Mouse (Mus musculus) testis, adult 2 months (tissue): Measurements from ENCODE around the gene Slc35b4. TPM values are rescaled to one million over a fixed set of nuclear protein-coding genes. Genes with fewer than 3 reads are reported as not detected.

Source experiments
- H3K27ac ChIP-seq: fragments of 200-500 bp; 2 replicates; pipeline ENCODE4 v1.5.1; 2012; ENCODE audit warnings: low read depth, low read length; ENCODE audit not compliant: control insufficient read depth, insufficient read depth
- H3K27me3 ChIP-seq: fragments of 200-500 bp; 2 replicates; pipeline ENCODE4 v1.6.1; 2012; ENCODE audit warnings: mild to moderate bottlenecking, low read length, moderate library complexity; ENCODE audit not compliant: control insufficient read depth, insufficient read depth
- H3K36me3 ChIP-seq: fragments of 200-500 bp; 2 replicates; pipeline ENCODE4 v1.6.1; 2012; ENCODE audit warnings: mild to moderate bottlenecking, low read length; ENCODE audit not compliant: control insufficient read depth, insufficient read depth
- H3K4me1 ChIP-seq: fragments of 200-500 bp; 2 replicates; pipeline ENCODE4 v1.6.1; 2012; ENCODE audit warnings: low read length; ENCODE audit not compliant: control insufficient read depth, insufficient read depth
- H3K4me3 ChIP-seq: fragments of 200-500 bp; 2 replicates; pipeline ENCODE4 v1.5.1; 2012; ENCODE audit warnings: low read depth, mild to moderate bottlenecking, low read length, moderate library complexity, mixed read lengths; ENCODE audit not compliant: control insufficient read depth
- CTCF ChIP-seq: fragments of 200-500 bp; IDR thresholded peaks from 2 replicates; pipeline ENCODE4 v1.5.1; 2012; ENCODE audit warnings: low read depth, mild to moderate bottlenecking, inconsistent platforms, low read length, moderate library complexity; ENCODE audit not compliant: control insufficient read depth, insufficient read depth, insufficient replicate concordance
- POLR2A ChIP-seq: fragments of 200-500 bp; IDR thresholded peaks from 2 replicates; pipeline ENCODE4 v1.6.1; 2012; ENCODE audit warnings: low read depth, mild to moderate bottlenecking, inconsistent platforms, low read length, moderate library complexity; ENCODE audit not compliant: control insufficient read depth
- polyA plus RNA-seq: library from polyadenylated mRNA; depleted of rRNA; stranded (reverse); fragments of >200 nt; gene quantifications from 2 replicates; pipeline ENCODE4 v1.2.3, GENCODE M21; 2012; rRNA removed

The Slc35b4 gene
- polyA plus RNA-seq, 1 experiment, result 24.5 TPM

DNA sequence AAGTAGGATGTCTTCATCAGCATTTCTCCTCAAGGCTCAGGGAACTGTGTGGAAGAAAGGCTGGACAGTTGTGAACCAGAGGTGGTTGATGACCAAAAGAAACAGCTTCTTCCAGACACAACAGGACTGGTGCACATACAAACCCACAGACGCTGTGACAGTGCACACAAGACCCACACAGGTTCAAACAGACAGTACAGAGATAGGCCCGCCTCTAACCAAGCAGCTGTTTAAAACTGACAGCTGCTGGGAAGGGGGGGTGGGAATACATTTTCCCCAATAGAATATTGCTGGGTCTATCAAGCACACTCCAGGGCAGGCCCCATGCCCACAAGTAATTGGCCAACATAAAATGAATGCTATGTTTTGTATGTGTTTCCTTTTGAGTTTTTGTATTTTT, 52.5 kb downstream of the Slc35b4 start:
- H3K27ac ChIP-seq, result no peak overlapping the region
- no peaks in the 10 kb centered on the region for H3K27me3 ChIP-seq
- no peaks in the 10 kb centered on the region for H3K4me1 ChIP-seq
- TF ChIP-seq POLR2A (no peak), CTCF (no peak)
- H3K4me3 ChIP-seq, result no peak overlapping the region
- no peaks in the 10 kb centered on the region for H3K36me3 ChIP-seq

DNA sequence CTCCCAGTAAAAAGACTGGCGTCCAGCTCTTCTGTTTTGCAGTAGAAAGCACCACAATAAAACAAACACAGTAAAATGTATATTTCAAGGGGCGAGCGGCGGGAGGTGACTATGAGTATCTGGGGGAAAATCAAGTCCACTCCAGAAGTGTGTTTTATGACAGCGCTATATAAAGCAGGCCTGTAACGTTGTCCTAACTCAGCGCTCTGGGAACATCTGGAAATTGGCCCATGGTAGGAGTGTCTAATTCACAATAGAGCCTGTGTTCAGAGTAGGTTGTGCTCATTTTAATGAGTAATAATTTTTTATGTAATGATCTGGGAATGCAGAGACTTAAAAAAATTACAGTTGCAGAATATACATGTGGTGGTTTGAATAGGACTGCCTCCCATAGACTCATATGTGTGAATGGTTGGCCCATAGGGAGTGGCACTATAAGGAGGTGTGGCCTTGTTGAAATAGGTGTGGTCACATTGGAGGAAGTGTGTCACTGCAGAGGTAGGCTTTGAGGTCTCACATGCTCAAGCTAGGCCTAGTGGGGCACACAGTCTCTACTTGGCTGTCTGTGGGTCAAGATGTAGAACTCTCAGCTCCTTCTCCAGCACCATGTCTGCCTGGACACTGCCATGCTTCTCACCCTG, 60.0 kb downstream of the Slc35b4 start:
- H3K27ac ChIP-seq, result no peak overlapping the region
- H3K4me3 ChIP-seq, result no peak overlapping the region
- H3K4me1 ChIP-seq, result no peaks in the 10 kb centered on the region
- TF ChIP-seq POLR2A, result no peak
- no peak for TF ChIP-seq CTCF
- no peaks in the 10 kb centered on the region for H3K36me3 ChIP-seq
- no peaks in the 10 kb centered on the region for H3K27me3 ChIP-seq

DNA sequence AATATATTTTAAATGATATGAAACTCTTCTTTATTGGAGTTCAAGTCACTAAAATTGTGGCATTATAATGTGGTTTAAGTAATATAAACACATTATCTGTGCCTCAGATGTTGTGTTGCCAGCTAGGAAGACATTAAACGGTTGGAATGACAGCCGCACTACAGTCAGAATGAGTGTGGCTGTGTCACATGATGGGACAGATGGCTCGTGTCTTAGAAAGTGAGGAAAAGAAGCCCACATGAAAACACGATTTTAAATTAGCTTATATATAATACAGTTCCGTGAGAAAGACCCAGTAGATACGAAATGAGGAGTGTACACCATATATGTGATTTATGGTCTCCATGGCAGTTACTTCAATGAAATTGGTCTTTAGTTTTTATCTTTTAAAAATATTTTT, 65.5 kb downstream of the Slc35b4 start:
- Histone ChIP-seq H3K27me3 (no peaks in the 10 kb centered on the region), H3K4me1 (no peaks in the 10 kb centered on the region), H3K4me3 (no peak overlapping the region), H3K27ac (no peak overlapping the region), H3K36me3 (no peaks in the 10 kb centered on the region)
- TF ChIP-seq POLR2A, result no peak
- no peak for TF ChIP-seq CTCF

DNA sequence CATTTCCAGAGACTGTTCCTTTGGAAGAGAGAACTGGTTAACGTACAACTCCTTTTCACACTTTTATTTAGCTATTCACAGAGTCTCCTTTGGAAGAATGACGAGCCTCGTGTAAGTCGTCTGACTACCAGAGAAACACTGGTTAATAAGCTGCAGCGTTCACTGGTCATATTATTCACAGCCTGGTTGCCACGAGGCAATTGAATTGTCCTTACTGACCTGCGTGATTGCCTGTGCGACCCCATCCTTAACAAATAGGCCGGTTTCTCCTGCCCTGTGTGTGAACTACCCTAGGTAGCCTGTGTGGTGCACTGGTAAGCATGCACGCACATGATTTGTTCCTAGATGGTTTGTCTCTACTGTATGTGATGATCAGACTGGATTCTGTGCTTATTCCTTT, 66.3 kb downstream of the Slc35b4 start:
- TF ChIP-seq POLR2A (no peak), CTCF (no peak)
- Histone ChIP-seq H3K4me3 (no peak overlapping the region), H3K27me3 (no peaks in the 10 kb centered on the region), H3K36me3 (no peaks in the 10 kb centered on the region), H3K27ac (no peak overlapping the region), H3K4me1 (no peaks in the 10 kb centered on the region)

Other genes with a start within 250 kb of the Slc35b4 start
- 18.2 TPM in 2 replicates for gene Lrguk, start 147.7 kb downstream of the Slc35b4 start, polyA plus RNA-seq
- 233 and 258 TPM in 2 replicates for gene Akr1b3, start 140.4 kb upstream of the Slc35b4 start, polyA plus RNA-seq
- 26.1 and 29.6 TPM in 2 replicates for gene Akr1b8, start 177.0 kb upstream of the Slc35b4 start, polyA plus RNA-seq
- gene Akr1b10, start 207.1 kb upstream of the Slc35b4 start, polyA plus RNA-seq, result 4.5 and 4.8 TPM in 2 replicates
- 0.07 and 64.1 TPM in 2 replicates for gene Akr1b7, start 235.2 kb upstream of the Slc35b4 start, polyA plus RNA-seq